Mouse (Mus musculus) MEL (cell line): ENCODE results near the gene Hist1h2af. TPM values are rescaled to one million over a fixed set of nuclear protein-coding genes. Genes with fewer than 3 reads are reported as not detected.

Experiments used
- DNase-seq: peaks from one replicate; pipeline ENCODE4 v3.0.0; 2011; ENCODE audit warnings: low read depth, low spot score
- H3K27ac ChIP-seq: 2 replicates; pipeline ENCODE4 v1.5.1; 2012; ENCODE audit warnings: low read depth, mild to moderate bottlenecking, control low read depth, low read length, moderate library complexity; ENCODE audit not compliant: control insufficient read depth
- H3K27me3 ChIP-seq, 2 experiments: fragments of 150-350 bp in 1 of 2; sonication (generic) in 1 of 2; 2 replicates each; pipeline ENCODE4 v1.6.1; 2012; ENCODE audit warnings: low read length in 2 of 2, mild to moderate bottlenecking in 2 of 2, improper control_type of control experiment in 1 of 2, moderate library complexity in 1 of 2; ENCODE audit not compliant: insufficient read depth in 2 of 2, control insufficient read depth in 1 of 2
- H3K36me3 ChIP-seq, 2 experiments: 2 replicates each; pipeline ENCODE4 v1.6.1; 2012 to 2014; ENCODE audit warnings: low read length in 2 of 2, improper control_type of control experiment in 1 of 2, inconsistent platforms in 1 of 2, mild to moderate bottlenecking in 1 of 2; ENCODE audit not compliant: insufficient read depth in 2 of 2, control insufficient read depth in 1 of 2
- H3K4me1 ChIP-seq, 2 experiments: fragments of 150-350 bp in 1 of 2; sonication (generic) in 1 of 2; 2 replicates each; pipeline ENCODE4 v1.6.1; 2012; ENCODE audit warnings: low read length in 2 of 2, improper control_type of control experiment in 1 of 2, mild to moderate bottlenecking in 1 of 2; ENCODE audit not compliant: insufficient read depth in 2 of 2, control insufficient read depth in 1 of 2
- H3K4me3 ChIP-seq, 2 experiments: fragments of 150-350 bp in 1 of 2; sonication (generic) in 1 of 2; 2 replicates each; pipeline ENCODE4 v1.5.1; 2012; ENCODE audit warnings: low read depth in 2 of 2, low read length in 2 of 2, mild to moderate bottlenecking in 2 of 2, moderate library complexity in 2 of 2, control low read depth in 1 of 2, improper control_type of control experiment in 1 of 2; ENCODE audit not compliant: control insufficient read depth in 1 of 2, insufficient read depth in 1 of 2
- H3K79me2 ChIP-seq: 2 replicates; pipeline ENCODE4 v1.6.1; 2012; ENCODE audit warnings: mild to moderate bottlenecking, low read length, moderate library complexity; ENCODE audit not compliant: control insufficient read depth, poor library complexity, insufficient read depth
- H3K9ac ChIP-seq: 2 replicates; pipeline ENCODE4 v1.6.1; 2012; ENCODE audit warnings: low read depth, mild to moderate bottlenecking, control low read depth, low read length, moderate library complexity; ENCODE audit not compliant: control insufficient read depth, poor library complexity, severe bottlenecking
- H3K9me3 ChIP-seq: fragments of 150-350 bp; sonication (generic); replicated peaks from 2 replicates; pipeline ENCODE4 v1.6.1; 2012; ENCODE audit warnings: mild to moderate bottlenecking, low read length, improper control_type of control experiment, moderate library complexity; ENCODE audit not compliant: insufficient read depth
- E2F4 ChIP-seq: IDR thresholded peaks from 2 replicates; pipeline ENCODE4 v1.6.1; 2011; ENCODE audit warnings: low read depth, low read length, improper control_type of control experiment, borderline replicate concordance
- GABPA ChIP-seq: IDR thresholded peaks from 2 replicates; pipeline ENCODE4 v1.6.1; 2012; ENCODE audit warnings: low read depth, mild to moderate bottlenecking, inconsistent platforms, low read length, improper control_type of control experiment, moderate library complexity
- NRF1 ChIP-seq: IDR thresholded peaks from 2 replicates; pipeline ENCODE4 v1.6.1; 2014; ENCODE audit warnings: low read depth, mild to moderate bottlenecking, inconsistent platforms, low read length, improper control_type of control experiment, moderate library complexity; ENCODE audit not compliant: poor library complexity, insufficient read depth, severe bottlenecking
- POLR2A ChIP-seq, 2 experiments: IDR thresholded peaks; 2 replicates each; pipeline ENCODE4 v1.6.1; 2011 to 2012; ENCODE audit warnings: low read length in 2 of 2, mild to moderate bottlenecking in 2 of 2, control low read depth in 1 of 2, improper control_type of control experiment in 1 of 2, low read depth in 1 of 2, moderate library complexity in 1 of 2; ENCODE audit not compliant: control insufficient read depth in 1 of 2, insufficient read depth in 1 of 2, poor library complexity in 1 of 2
- POLR2AphosphoS5 ChIP-seq: IDR thresholded peaks from 2 replicates; pipeline ENCODE4 v1.6.1; 2012; ENCODE audit warnings: low read depth, borderline replicate concordance, mild to moderate bottlenecking, inconsistent platforms, low read length, moderate library complexity, mixed read lengths
- polyA plus RNA-seq, 2 experiments: library from polyadenylated mRNA; stranded (reverse) in 1 of 2; unstranded in 1 of 2; fragments of >175 nt in 1 of 2; fragments of >200 nt in 1 of 2; gene quantifications; 2 replicates each; pipeline versions ENCODE4 v1.2.1 to v1.2.4; 2012; ENCODE audit warnings: low replicate concordance in 2 of 2, low read depth in 1 of 2; ENCODE audit not compliant: insufficient read length in 2 of 2, insufficient read depth in 1 of 2, missing spikeins in 1 of 2
- total RNA-seq: library from RNA; depleted of rRNA; stranded (reverse); fragments of 300-350 nt; gene quantifications from 2 replicates; pipeline ENCODE4 v1.2.3, GENCODE M21; 2012; rRNA removed

The Hist1h2af gene
- total and polyA plus RNA-seq, 3 experiments = 64.3 to 939 TPM; not detected in 1

DNA sequence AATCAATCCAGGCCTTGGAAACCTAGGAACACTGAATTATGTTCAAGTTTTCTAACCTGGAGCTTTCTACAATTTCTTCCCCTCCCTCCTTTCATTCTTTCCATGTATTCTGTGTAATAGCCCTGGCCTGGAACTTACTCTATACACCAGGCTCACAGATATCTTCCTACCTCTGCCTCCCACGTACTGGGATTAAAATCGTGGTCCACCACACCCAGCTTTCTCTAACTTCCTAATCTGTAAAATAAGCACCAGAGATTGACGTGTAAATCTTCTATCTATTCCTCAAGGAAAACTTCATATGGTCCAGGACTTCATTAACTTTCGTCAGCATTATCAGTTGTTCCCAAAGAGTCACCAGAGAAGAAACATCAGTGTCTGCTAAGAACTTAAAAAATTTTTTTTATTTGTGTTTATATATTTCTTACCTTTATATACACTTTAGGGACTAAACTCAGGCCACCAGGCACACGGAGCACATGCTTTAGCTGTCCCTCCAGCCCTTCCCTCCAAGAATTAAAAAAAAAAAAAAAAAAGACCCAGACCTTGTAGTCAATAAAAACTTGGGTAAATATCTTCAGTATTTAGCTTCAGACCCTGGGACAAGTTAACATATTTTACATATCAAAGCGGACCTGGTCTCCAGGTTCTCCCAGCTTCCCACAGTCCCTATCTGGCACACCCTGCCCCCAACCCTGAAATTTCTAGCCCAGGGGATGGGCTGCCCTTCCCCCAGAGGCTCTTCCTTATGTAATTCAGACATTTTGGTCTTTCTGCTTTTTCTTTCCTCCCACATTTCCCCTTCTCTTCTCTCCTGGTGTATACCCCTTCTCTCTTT, 48.7 kb downstream of the Hist1h2af start:
- H3K9ac ChIP-seq = peak overlapping the region; percentile 80
- TF ChIP-seq POLR2AphosphoS5 = no peak
- TF ChIP-seq POLR2A (IDR thresholded peaks at IDR 0.05; ENCODE audit: control insufficient read depth in 1 of 2, insufficient read depth in 1 of 2, low read depth in 1 of 2, low read length in 2 of 2, poor library complexity in 1 of 2) = peak in 1 of 2 experiments; percentile 6; a peak in 1 of 4 replicates
- H3K4me1 ChIP-seq = peaks cover 0 to 10% of the 10 kb centered on the region in 2 experiments; a peak in 2 of 4 replicates
- H3K9me3 ChIP-seq = no peaks in the 10 kb centered on the region
- peaks cover 0 to 45% of the 10 kb centered on the region in 2 experiments; a peak in 2 of 4 replicates for H3K36me3 ChIP-seq
- H3K4me3 ChIP-seq = peak overlapping the region in 1 of 2 experiments; percentile 21; a peak in 1 of 4 replicates
- H3K27me3 ChIP-seq = no peaks in the 10 kb centered on the region
- H3K27ac ChIP-seq = peak overlapping the region; percentile 83
- H3K79me2 ChIP-seq = no peaks in the 10 kb centered on the region; the same call in 1 of the 2 replicates
- peak; percentile 64 for DNase-seq

DNA sequence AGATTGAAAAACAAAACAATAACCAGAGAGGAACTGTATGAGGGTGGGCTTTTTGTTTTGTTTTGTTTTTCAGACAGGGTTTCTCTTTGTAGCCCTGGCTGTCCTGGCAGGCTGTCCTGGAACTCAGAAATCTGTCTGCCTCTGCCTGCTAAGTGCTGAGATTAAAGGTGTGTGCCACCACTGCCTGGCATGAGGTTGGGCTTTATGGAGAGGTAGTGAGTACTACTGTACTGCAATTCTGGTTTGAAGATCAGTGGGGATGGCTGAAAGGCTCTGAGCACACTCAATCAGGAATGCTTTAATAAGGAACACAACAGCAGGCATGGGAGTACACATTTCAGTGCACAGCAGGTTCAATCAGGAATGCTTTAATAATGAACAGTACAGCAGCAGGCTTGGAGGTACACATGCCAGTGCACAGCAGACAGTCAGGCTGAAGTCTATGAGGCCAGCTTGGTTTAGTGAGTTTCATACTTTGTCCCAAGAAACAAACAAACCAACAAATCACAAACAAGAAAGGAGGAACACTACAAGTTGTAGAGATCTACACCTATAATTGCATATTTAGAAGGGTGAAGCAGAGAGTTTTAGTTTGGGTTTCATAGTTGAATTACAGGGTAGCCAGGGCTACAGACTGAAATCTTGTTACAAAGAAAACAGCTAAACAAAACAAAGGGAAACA, 49.8 kb downstream of the Hist1h2af start:
- Histone ChIP-seq H3K4me3 (no peak overlapping the region), H3K9ac (peak overlapping the region; percentile 80)

More for the DNA sequence above, 49.8 kb downstream of the Hist1h2af start:
- peaks cover 0 to 40% of the 10 kb centered on the region in 2 experiments; a peak in 2 of 4 replicates for H3K36me3 ChIP-seq
- H3K79me2 ChIP-seq = no peaks in the 10 kb centered on the region; the same call in 1 of the 2 replicates
- peak overlapping the region; percentile 83 for H3K27ac ChIP-seq
- TF ChIP-seq GABPA (no peak), NRF1 (no peak), E2F4 (no peak)
- peaks cover 0 to 10% of the 10 kb centered on the region in 2 experiments; a peak in 2 of 4 replicates for H3K4me1 ChIP-seq
- no peaks in the 10 kb centered on the region for H3K9me3 ChIP-seq
- H3K27me3 ChIP-seq = no peaks in the 10 kb centered on the region
- DNase-seq = peak; percentile 50

Other genes starting within 250 kb of the Hist1h2af start
Only the 30 nearest of the 34 such genes appear.
- gene Zfp322a, start 164.7 kb upstream of the Hist1h2af start, total RNA-seq = 7.0 and 8.4 TPM in 2 replicates
- 1 to 10 TPM in 1 of 2 experiments, not detected in 1; 5.7 TPM for gene Zfp322a, start 164.7 kb upstream of the Hist1h2af start, polyA plus RNA-seq
- gene Abt1, start 110.0 kb upstream of the Hist1h2af start, total RNA-seq = 12.5 and 16.2 TPM in 2 replicates
- 10 to 100 TPM in 1 of 2 experiments, not detected in 1; 14.2 TPM for gene Abt1, start 110.0 kb upstream of the Hist1h2af start, polyA plus RNA-seq
- 0.07 TPM in 1 of 2 replicates, not detected in the other for gene Btn1a1, start 68.0 kb upstream of the Hist1h2af start, total RNA-seq
- under 1 TPM in 1 of 2 experiments, not detected in 1; 0.25 TPM for gene Btn1a1, start 68.0 kb upstream of the Hist1h2af start, polyA plus RNA-seq
- gene Btn2a2, start 45.0 kb upstream of the Hist1h2af start, total RNA-seq = not detected in 2 replicates
- not detected for gene Btn2a2, start 45.0 kb upstream of the Hist1h2af start, polyA plus RNA-seq
- gene Hist1h4h, start 2.9 kb upstream of the Hist1h2af start, total RNA-seq = 5,750 and 5,753 TPM in 2 replicates
- 1 to 10 TPM in 1 of 2 experiments, not detected in 1; 9.9 TPM for gene Hist1h4h, start 2.9 kb upstream of the Hist1h2af start, polyA plus RNA-seq
- gene Hist1h3g, start 1.5 kb downstream of the Hist1h2af start, total RNA-seq = 441 and 728 TPM in 2 replicates
- 1 to 10 TPM in 1 of 2 experiments, not detected in 1; 5.2 TPM for gene Hist1h3g, start 1.5 kb downstream of the Hist1h2af start, polyA plus RNA-seq
- gene Hist1h2bh, start 9.5 kb downstream of the Hist1h2af start, total RNA-seq = 275 and 350 TPM in 2 replicates
- under 1 TPM in 1 of 2 experiments, not detected in 1; 0.70 TPM for gene Hist1h2bh, start 9.5 kb downstream of the Hist1h2af start, polyA plus RNA-seq
- 541 and 709 TPM in 2 replicates for gene Hist1h3f, start 10.1 kb downstream of the Hist1h2af start, total RNA-seq
- 1 to 10 TPM in 1 of 2 experiments, not detected in 1; 1.2 TPM for gene Hist1h3f, start 10.1 kb downstream of the Hist1h2af start, polyA plus RNA-seq
- 3,786 and 4,217 TPM in 2 replicates for gene Hist1h4f, start 17.7 kb downstream of the Hist1h2af start, total RNA-seq
- 10 to 100 TPM in 1 of 2 experiments, not detected in 1; 14.4 TPM for gene Hist1h4f, start 17.7 kb downstream of the Hist1h2af start, polyA plus RNA-seq
- 115 and 134 TPM in 2 replicates for gene Hist1h1d, start 19.4 kb downstream of the Hist1h2af start, total RNA-seq
- gene Hist1h1d, start 19.4 kb downstream of the Hist1h2af start, polyA plus RNA-seq = under 1 TPM in 1 of 2 experiments, not detected in 1; 0.24 TPM
- 1,049 and 1,400 TPM in 2 replicates for gene Hist1h3e, start 28.5 kb downstream of the Hist1h2af start, total RNA-seq
- gene Hist1h3e, start 28.5 kb downstream of the Hist1h2af start, polyA plus RNA-seq = 1 to 10 TPM in 1 of 2 experiments, not detected in 1; 4.5 TPM
- gene Hist1h2ae, start 37.3 kb downstream of the Hist1h2af start, total RNA-seq = 560 and 662 TPM in 2 replicates
- 1 to 10 TPM in 1 of 2 experiments, not detected in 1; 3.3 TPM for gene Hist1h2ae, start 37.3 kb downstream of the Hist1h2af start, polyA plus RNA-seq
- gene Hist1h2bg, start 37.5 kb downstream of the Hist1h2af start, total RNA-seq = 2,580 and 3,348 TPM in 2 replicates
- 10 to 100 TPM in 1 of 2 experiments, not detected in 1; 14.7 TPM for gene Hist1h2bg, start 37.5 kb downstream of the Hist1h2af start, polyA plus RNA-seq
- 1,093 and 1,255 TPM in 2 replicates for gene Hist1h2bf, start 40.3 kb downstream of the Hist1h2af start, total RNA-seq
- 1 to 10 TPM in 1 of 2 experiments, not detected in 1; 2.2 TPM for gene Hist1h2bf, start 40.3 kb downstream of the Hist1h2af start, polyA plus RNA-seq
- gene Hist1h2ad, start 40.5 kb downstream of the Hist1h2af start, total RNA-seq = 924 and 1,082 TPM in 2 replicates
- gene Hist1h2ad, start 40.5 kb downstream of the Hist1h2af start, polyA plus RNA-seq = under 1 TPM in 1 of 2 experiments, not detected in 1; 0.14 TPM
- 150 and 212 TPM in 2 replicates for gene Hist1h3d, start 41.9 kb downstream of the Hist1h2af start, total RNA-seq
- 1 to 10 TPM in 1 of 2 experiments, not detected in 1; 1.4 TPM for gene Hist1h3d, start 41.9 kb downstream of the Hist1h2af start, polyA plus RNA-seq
- 1,889 and 1,922 TPM in 2 replicates for gene Hist1h4d, start 47.7 kb downstream of the Hist1h2af start, total RNA-seq
- 10 to 100 TPM in 1 of 2 experiments, not detected in 1; 11.7 TPM for gene Hist1h4d, start 47.7 kb downstream of the Hist1h2af start, polyA plus RNA-seq
- gene Hist1h2be, start 87.2 kb downstream of the Hist1h2af start, total RNA-seq = 237 and 340 TPM in 2 replicates
- gene Hist1h2be, start 87.2 kb downstream of the Hist1h2af start, polyA plus RNA-seq = under 1 TPM in 1 of 2 experiments, not detected in 1; 0.49 TPM
- 268 and 340 TPM in 2 replicates for gene Hist1h1e, start 88.7 kb downstream of the Hist1h2af start, total RNA-seq
- gene Hist1h1e, start 88.7 kb downstream of the Hist1h2af start, polyA plus RNA-seq = 1 to 10 TPM in 1 of 2 experiments, not detected in 1; 1.6 TPM
- 123 and 153 TPM in 2 replicates for gene Hist1h2ac, start 150.0 kb downstream of the Hist1h2af start, total RNA-seq
- gene Hist1h2ac, start 150.0 kb downstream of the Hist1h2af start, polyA plus RNA-seq = under 1 TPM in 1 of 2 experiments, not detected in 1; 0.15 TPM
- gene Hist1h2bc, start 150.3 kb downstream of the Hist1h2af start, total RNA-seq = 694 and 982 TPM in 2 replicates
- gene Hist1h2bc, start 150.3 kb downstream of the Hist1h2af start, polyA plus RNA-seq = 1 to 10 TPM in 1 of 2 experiments, not detected in 1; 3.1 TPM
- gene Hist1h1t, start 161.9 kb downstream of the Hist1h2af start, total RNA-seq = 2.7 and 6.3 TPM in 2 replicates
- not detected for gene Hist1h1t, start 161.9 kb downstream of the Hist1h2af start, polyA plus RNA-seq
- 1,967 and 2,008 TPM in 2 replicates for gene Hist1h4c, start 164.5 kb downstream of the Hist1h2af start, total RNA-seq
- 1 to 10 TPM in 1 of 2 experiments, not detected in 1; 4.1 TPM for gene Hist1h4c, start 164.5 kb downstream of the Hist1h2af start, polyA plus RNA-seq
- gene Hfe, start 176.9 kb downstream of the Hist1h2af start, total RNA-seq = not detected in 2 replicates
- gene Hfe, start 176.9 kb downstream of the Hist1h2af start, polyA plus RNA-seq = not detected
- 348 and 479 TPM in 2 replicates for gene Hist1h1c, start 204.9 kb downstream of the Hist1h2af start, total RNA-seq
- 1 to 10 TPM in 1 of 2 experiments, not detected in 1; 3.8 TPM for gene Hist1h1c, start 204.9 kb downstream of the Hist1h2af start, polyA plus RNA-seq
- 1,651 and 2,239 TPM in 2 replicates for gene Hist1h3c, start 211.7 kb downstream of the Hist1h2af start, total RNA-seq
- gene Hist1h3c, start 211.7 kb downstream of the Hist1h2af start, polyA plus RNA-seq = 1 to 10 TPM in 1 of 2 experiments, not detected in 1; 1.7 TPM
- gene Hist1h2bb, start 212.8 kb downstream of the Hist1h2af start, total RNA-seq = 2,278 and 3,150 TPM in 2 replicates
- gene Hist1h2bb, start 212.8 kb downstream of the Hist1h2af start, polyA plus RNA-seq = 1 to 10 TPM in 1 of 2 experiments, not detected in 1; 3.2 TPM
- gene Hist1h2ab, start 217.2 kb downstream of the Hist1h2af start, total RNA-seq = 2,219 and 2,780 TPM in 2 replicates
- 1 to 10 TPM in 1 of 2 experiments, not detected in 1; 8.0 TPM for gene Hist1h2ab, start 217.2 kb downstream of the Hist1h2af start, polyA plus RNA-seq
- 1,725 and 2,102 TPM in 2 replicates for gene Hist1h3b, start 218.4 kb downstream of the Hist1h2af start, total RNA-seq
- 1 to 10 TPM in 1 of 2 experiments, not detected in 1; 6.6 TPM for gene Hist1h3b, start 218.4 kb downstream of the Hist1h2af start, polyA plus RNA-seq
- gene Hist1h4b, start 223.1 kb downstream of the Hist1h2af start, total RNA-seq = 3,071 and 3,339 TPM in 2 replicates
- 10 to 100 TPM in 1 of 2 experiments, not detected in 1; 19.0 TPM for gene Hist1h4b, start 223.1 kb downstream of the Hist1h2af start, polyA plus RNA-seq